Mouse (Mus musculus) bone marrow macrophage, adult 2 months (primary cell): Measurements from ENCODE around the gene Dvl1.

Experiments used
- CTCF ChIP-seq: IDR thresholded peaks from 2 replicates; pipeline ENCODE4 v1.5.1; 2012; ENCODE audit warnings: low read depth, mild to moderate bottlenecking, low read length, moderate library complexity
- POLR2A ChIP-seq: IDR thresholded peaks from 2 replicates; pipeline ENCODE4 v1.6.1; 2012; ENCODE audit warnings: mild to moderate bottlenecking, low read depth, low read length, borderline replicate concordance

- no peak for TF ChIP-seq CTCF
- no peak for TF ChIP-seq POLR2A
These were observed 43.7 kb upstream of the Dvl1 start for GRCm38 (mm10) chr4:155803340-155804041.
